ENCODE assay signal across 10 mouse cellular contexts in genomic region chr9:42512312-42512711, GRCm38 (mm10). TPM values are rescaled to one million over a fixed set of nuclear protein-coding genes. Genes with fewer than 3 reads are reported as not detected.
DNase-seq lines count a peak whose midpoint lies in the region; ATAC-seq lines count a peak whose summit lies in the region.
"Had no signal": no experiment of that assay in that cellular context is flagged by ENCODE, and none has a peak within 500 bp of the region (broad histone marks: within the 10 kb centered on the region; RNA-seq: fewer than 3 reads in every experiment).

No protein-coding gene starts in this region.

- H3K4me3 ChIP-seq in kidney, embryonic 16.5 days (ENCODE audit: low read length), result no peak overlapping the region
- H3K4me3 ChIP-seq: heart, embryonic 12.5 days; limb, embryonic 12.5 days had no signal

- H3K27ac ChIP-seq in kidney, embryonic 16.5 days (ENCODE audit: low read length), result no peak overlapping the region
- H3K27ac ChIP-seq: limb, embryonic 12.5 days had no signal

- H3K9ac ChIP-seq in kidney, embryonic 16.5 days (replicated peaks; ENCODE audit: low read length), result no peak overlapping the region
- H3K9ac ChIP-seq: heart, embryonic 12.5 days; limb, embryonic 12.5 days had no signal

- H3K9me3 ChIP-seq in kidney, embryonic 16.5 days (ENCODE audit: low read length), result no peaks in the 10 kb centered on the region
- H3K9me3 ChIP-seq: heart, embryonic 12.5 days; limb, embryonic 12.5 days had no signal

- no peaks in the 10 kb centered on the region for H3K27me3 ChIP-seq in kidney, embryonic 16.5 days (ENCODE audit: insufficient read depth, low read length)
- H3K27me3 ChIP-seq: limb, embryonic 12.5 days had no signal

- DNase-seq in kidney, adult 11 months, result peak; percentile 79
- DNase-seq in ES-CJ7 (ENCODE audit: low read depth, low spot score) (peak; percentile 57), R1 (ENCODE audit: low read depth, low spot score) (peak; percentile 28)
- peak; percentile 86 to 90 for DNase-seq in kidney, postnatal 25 days
- DNase-seq in thymus, postnatal 4 days, result no peak
- DNase-seq in layer of hippocampus, postnatal 14 days (ENCODE audit: low spot score in 2 of 2), result no peak
- DNase-seq: gastrocnemius, postnatal 36 days had no signal

- no peak for ATAC-seq in kidney, embryonic 16.5 days (ENCODE audit: low FRiP score, low TSS enrichment)

- no peak overlapping the region for H3K4me2 ChIP-seq in kidney, embryonic 16.5 days (replicated peaks; ENCODE audit: low read depth, low read length)
- H3K4me2 ChIP-seq: heart, embryonic 12.5 days; limb, embryonic 12.5 days had no signal

- H3K36me3 ChIP-seq in kidney, embryonic 16.5 days (ENCODE audit: insufficient read depth, low read length), result no peaks in the 10 kb centered on the region
- H3K36me3 ChIP-seq: heart, embryonic 12.5 days; limb, embryonic 12.5 days had no signal

- WGBS in kidney, embryonic 16.5 days, result 65% methylated on average over 4 of the region's 4 CpGs

- no peaks in the 10 kb centered on the region for H3K4me1 ChIP-seq in kidney, embryonic 16.5 days (ENCODE audit: insufficient read depth, low read length)
- H3K4me1 ChIP-seq: limb, embryonic 12.5 days had no signal

RNA-seq across cellular contexts. Expression of gene Tbcel, which starts 4.7 kb away (rescaled TPM):
- polyA plus RNA-seq in kidney, embryonic 16.5 days (2015; fragmentation: Nextera tagmentation; extraction: Ambion mirVana), result 4.7 and 5.9 TPM in 2 replicates
- total RNA-seq in layer of hippocampus, postnatal 14 days (2021), result 10 to 100 TPM; 56.8 to 57.7 TPM

Comparison
In these comparisons a context has a peak if more than half of its experiments do, and no peak if none do; other contexts are left out.
1. DNase-seq: peak in kidney, adult 11 months (single experiment), ES-CJ7 (single experiment), R1 (single experiment) and kidney, postnatal 25 days (2 of 2); none in thymus, postnatal 4 days (single experiment) and layer of hippocampus, postnatal 14 days (0 of 2).